Mouse (Mus musculus) forebrain, embryonic 16.5 days (tissue): ENCODE data around the gene Pik3ip1. TPM values are rescaled to one million over a fixed set of nuclear protein-coding genes. Genes with fewer than 3 reads are reported as not detected.

Source experiments
- ATAC-seq: fragments of 200-750 bp; cut with Nextera tagmentation; 2 replicates; pipeline ENCODE4 v1.8.0; 2017; ENCODE audit warnings: mild to moderate bottlenecking, moderate library complexity
- H3K27ac ChIP-seq: fragments of 300-500 bp; sonication (generic); 2 replicates; pipeline ENCODE4 v1.5.1; 2014; ENCODE audit warnings: low read length, control low read depth
- H3K27me3 ChIP-seq: fragments of 300-500 bp; sonication (generic); replicated peaks from 2 replicates; pipeline ENCODE4 v1.6.1; 2014; ENCODE audit warnings: low read length; ENCODE audit not compliant: control insufficient read depth, insufficient read depth
- H3K36me3 ChIP-seq: fragments of 300-500 bp; sonication (generic); 2 replicates; pipeline ENCODE4 v1.6.1; 2014; ENCODE audit not compliant: control insufficient read depth, insufficient read depth
- H3K4me1 ChIP-seq: fragments of 300-500 bp; sonication (generic); replicated peaks from 2 replicates; pipeline ENCODE4 v1.6.1; 2014; ENCODE audit warnings: low read length; ENCODE audit not compliant: control insufficient read depth, insufficient read depth
- H3K4me2 ChIP-seq: fragments of 300-500 bp; sonication (generic); 2 replicates; pipeline ENCODE4 v1.6.1; 2014; ENCODE audit warnings: mild to moderate bottlenecking, low read length, control low read depth
- H3K4me3 ChIP-seq: fragments of 300-500 bp; sonication (generic); replicated peaks from 2 replicates; pipeline ENCODE4 v1.5.1; 2014; ENCODE audit warnings: mild to moderate bottlenecking, low read length, control low read depth
- H3K9ac ChIP-seq: fragments of 300-500 bp; sonication (generic); replicated peaks from 2 replicates; pipeline ENCODE4 v1.6.1; 2014; ENCODE audit warnings: low read depth, low read length, control low read depth
- H3K9me3 ChIP-seq: fragments of 300-500 bp; sonication (generic); 2 replicates; pipeline ENCODE4 v1.6.1; 2016; ENCODE audit warnings: low read length; ENCODE audit not compliant: control insufficient read depth
- WGBS: fragments of 180-500 bp; shearing (Covaris S2); extraction: QIAGEN DNeasy Blood & Tissue Kit; methylation state at CpG from one replicate; pipeline ENCODE4 v1.1.7; 2014; 5-methylcytosine and 5-hydroxymethylcytosine counted together
- polyA plus RNA-seq: library from polyadenylated mRNA; unstranded; fragments of >200 nt; fragmentation: Nextera tagmentation; extraction: Ambion mirVana; gene quantifications from 2 replicates; pipeline ENCODE4 v1.2.1, GENCODE M21; 2015

The Pik3ip1 gene
- polyA plus RNA-seq, 1 experiment from 2014 or later = 36.1 TPM

DNA sequence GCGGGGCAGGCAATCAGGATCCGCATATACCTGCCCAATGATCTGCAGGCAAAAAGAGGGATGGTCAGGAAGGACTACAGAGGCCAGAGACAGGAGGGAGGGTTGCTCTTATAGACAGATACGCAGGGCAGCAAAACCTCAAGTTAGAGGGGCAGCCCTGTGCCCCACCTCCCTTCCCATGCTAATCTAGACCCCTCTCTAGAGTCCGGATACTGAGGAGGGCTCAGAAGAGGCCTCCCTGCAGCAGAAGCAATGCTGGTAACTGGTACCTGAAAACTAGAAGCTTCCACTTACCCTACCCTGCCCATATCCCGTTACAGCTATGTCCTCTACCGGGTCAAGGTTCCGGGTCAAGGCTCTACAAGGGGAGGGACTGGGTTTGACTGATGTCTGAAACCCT is 16.1 kb downstream of the Pik3ip1 start:
- no peak for ATAC-seq
- H3K36me3 ChIP-seq = peaks cover 17% of the 10 kb centered on the region; the same call in 1 of the 2 replicates
- WGBS = 94% methylated on average over 7 of the region's 7 CpGs

DNA sequence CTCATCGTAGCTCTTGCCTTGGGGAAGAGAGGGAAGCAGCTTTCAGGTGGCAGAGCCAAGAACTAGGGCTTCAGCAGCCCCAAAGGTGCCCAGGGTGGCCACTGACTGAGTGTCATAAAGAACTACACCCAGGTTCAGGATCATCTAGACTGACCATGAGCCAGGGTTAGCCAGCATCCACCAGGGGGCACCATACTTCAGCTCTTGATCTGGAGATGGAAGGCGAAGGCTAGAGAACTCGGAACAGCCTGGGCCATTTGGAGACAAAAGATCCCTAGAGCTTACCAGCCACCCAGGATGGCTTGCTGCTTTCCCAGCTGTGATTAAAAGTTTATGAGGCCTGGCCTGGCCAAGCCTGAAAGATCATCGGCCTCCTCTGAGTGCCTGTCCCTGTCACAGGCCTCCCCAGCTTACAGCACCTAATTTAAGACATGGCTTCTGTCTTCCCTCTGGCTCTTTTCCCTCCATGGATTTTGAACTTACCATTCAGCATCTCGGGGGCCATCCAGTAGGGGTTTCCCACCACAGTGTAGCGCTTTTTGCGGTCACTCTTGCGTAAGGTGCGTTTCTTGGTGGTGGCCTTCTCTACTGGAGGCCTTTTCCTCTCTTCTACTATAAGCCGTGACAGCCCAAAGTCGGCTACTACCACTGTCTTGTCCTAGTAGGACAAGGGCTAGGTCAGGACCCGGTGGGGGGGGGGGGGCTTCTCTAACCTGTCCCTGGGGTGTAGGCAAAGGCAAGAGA is 17.1 kb downstream of the Pik3ip1 start:
- H3K27me3 ChIP-seq = no peaks in the 10 kb centered on the region
- H3K4me3 ChIP-seq = no peak overlapping the region
- no peak overlapping the region for H3K9ac ChIP-seq
- ATAC-seq = peak; percentile 73
- no peak overlapping the region for H3K4me2 ChIP-seq
- H3K27ac ChIP-seq = no peak overlapping the region; the same call in 1 of the 2 replicates
- 60% methylated on average over 12 of the region's 12 CpGs for WGBS
- H3K9me3 ChIP-seq = no peaks in the 10 kb centered on the region
- peaks cover 15% of the 10 kb centered on the region; the same call in 1 of the 2 replicates for H3K36me3 ChIP-seq
- H3K4me1 ChIP-seq = no peaks in the 10 kb centered on the region; the same call in 1 of the 2 replicates

More for the DNA sequence above, 16.1 kb downstream of the Pik3ip1 start:
- H3K4me3 ChIP-seq = no peak overlapping the region
- H3K4me1 ChIP-seq = no peaks in the 10 kb centered on the region; the same call in 1 of the 2 replicates
- no peaks in the 10 kb centered on the region for H3K9me3 ChIP-seq
- no peak overlapping the region for H3K4me2 ChIP-seq
- no peak overlapping the region for H3K9ac ChIP-seq
- no peaks in the 10 kb centered on the region for H3K27me3 ChIP-seq
- no peak overlapping the region for H3K27ac ChIP-seq

DNA sequence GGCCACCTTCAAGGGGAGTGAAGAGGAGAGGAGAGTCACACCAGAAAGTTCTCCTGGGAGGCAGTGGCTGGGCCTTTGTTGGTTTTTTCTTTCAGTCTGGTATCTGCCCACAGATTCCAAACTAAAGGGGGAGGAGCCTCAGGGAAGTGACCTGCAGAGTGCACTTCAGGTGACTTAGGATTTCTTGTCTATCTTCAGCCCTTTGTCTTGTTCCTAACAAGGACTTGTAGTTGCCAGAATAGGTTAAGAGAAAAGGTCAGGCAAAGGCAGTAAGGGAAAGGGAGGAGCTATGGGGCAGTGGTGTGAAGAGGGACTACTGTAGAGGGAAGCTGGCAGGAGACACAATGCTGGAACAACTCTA is 17.6 kb downstream of the Pik3ip1 start:
- ATAC-seq = no peak
- no peaks in the 10 kb centered on the region for H3K9me3 ChIP-seq
- peaks cover 12% of the 10 kb centered on the region; the same call in 1 of the 2 replicates for H3K36me3 ChIP-seq
- no peak overlapping the region for H3K4me3 ChIP-seq
- H3K27ac ChIP-seq = no peak overlapping the region
- H3K27me3 ChIP-seq = no peaks in the 10 kb centered on the region
- no peak overlapping the region for H3K9ac ChIP-seq
- H3K4me1 ChIP-seq = no peaks in the 10 kb centered on the region; the same call in 1 of the 2 replicates
- no peak overlapping the region for H3K4me2 ChIP-seq

DNA sequence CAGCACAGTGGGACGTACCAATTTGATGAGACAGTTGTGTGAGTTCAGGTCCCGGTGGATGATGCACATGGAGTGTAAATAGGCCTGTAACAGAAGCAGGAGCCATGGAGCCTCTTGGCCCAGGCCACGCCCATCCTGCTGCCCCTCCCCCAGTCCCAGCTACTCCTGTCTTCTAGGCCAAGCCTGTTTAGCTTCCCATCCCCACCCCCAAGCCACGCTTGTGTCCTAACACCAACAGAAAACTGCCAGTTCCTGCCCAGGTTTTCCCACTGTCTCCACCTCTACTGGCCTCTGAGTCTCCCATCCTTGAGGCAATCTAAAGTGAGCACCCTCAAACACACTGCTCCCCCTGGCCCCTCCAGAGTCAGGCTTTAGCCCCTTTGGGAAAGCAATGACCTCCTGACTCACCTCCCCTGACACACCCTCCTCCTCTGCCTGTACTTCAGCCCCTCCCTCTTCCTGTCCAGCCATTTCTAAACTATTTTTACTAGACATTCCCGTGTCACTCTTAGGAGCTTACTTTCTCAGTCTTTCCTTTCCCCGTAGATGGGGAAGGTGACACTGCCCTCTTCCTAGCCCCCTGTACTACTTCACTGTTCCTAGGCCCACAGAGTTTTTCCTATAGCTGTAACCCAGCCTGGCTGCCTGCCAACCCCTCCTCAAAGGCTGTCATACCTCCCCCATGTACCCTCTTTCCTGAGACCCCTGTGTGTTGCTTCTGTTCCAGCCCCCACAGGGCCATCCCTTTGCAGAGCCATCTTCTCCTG is 18.6 kb downstream of the Pik3ip1 start:
- Histone ChIP-seq H3K4me2 (no peak overlapping the region), H3K27ac (no peak overlapping the region), H3K36me3 (peaks cover 13% of the 10 kb centered on the region; the same call in 1 of the 2 replicates), H3K4me1 (no peaks in the 10 kb centered on the region; the same call in 1 of the 2 replicates), H3K27me3 (no peaks in the 10 kb centered on the region), H3K4me3 (no peak overlapping the region), H3K9me3 (no peaks in the 10 kb centered on the region), H3K9ac (no peak overlapping the region)
- 57% methylated on average over 6 of the region's 6 CpGs for WGBS
- ATAC-seq = no peak

DNA sequence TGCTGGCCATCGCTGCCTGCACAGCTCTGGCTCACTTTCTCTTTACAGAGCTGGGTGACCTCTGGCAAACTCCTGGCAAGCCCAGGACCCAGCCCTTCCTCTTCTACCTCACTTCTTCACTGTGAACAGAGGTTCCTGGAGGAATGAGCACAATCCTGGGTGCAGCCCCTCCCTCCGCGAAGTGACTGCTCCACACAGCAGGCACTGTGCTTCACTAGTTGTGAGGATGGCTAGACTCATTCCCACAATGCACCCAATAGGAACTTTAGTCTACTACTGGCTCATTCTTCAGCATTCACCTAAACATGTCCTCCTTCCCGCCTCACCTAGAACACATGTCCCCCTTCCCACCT is 19.1 kb downstream of the Pik3ip1 start:
- H3K27me3 ChIP-seq = no peaks in the 10 kb centered on the region
- 90% methylated on average over 4 of the region's 4 CpGs for WGBS
- peaks cover 17% of the 10 kb centered on the region; the same call in 1 of the 2 replicates for H3K36me3 ChIP-seq
- no peak overlapping the region for H3K4me3 ChIP-seq
- no peak overlapping the region for H3K27ac ChIP-seq
- no peaks in the 10 kb centered on the region; the same call in 1 of the 2 replicates for H3K4me1 ChIP-seq
- ATAC-seq = no peak
- H3K9me3 ChIP-seq = no peaks in the 10 kb centered on the region
- H3K9ac ChIP-seq = no peak overlapping the region
- no peak overlapping the region for H3K4me2 ChIP-seq

DNA sequence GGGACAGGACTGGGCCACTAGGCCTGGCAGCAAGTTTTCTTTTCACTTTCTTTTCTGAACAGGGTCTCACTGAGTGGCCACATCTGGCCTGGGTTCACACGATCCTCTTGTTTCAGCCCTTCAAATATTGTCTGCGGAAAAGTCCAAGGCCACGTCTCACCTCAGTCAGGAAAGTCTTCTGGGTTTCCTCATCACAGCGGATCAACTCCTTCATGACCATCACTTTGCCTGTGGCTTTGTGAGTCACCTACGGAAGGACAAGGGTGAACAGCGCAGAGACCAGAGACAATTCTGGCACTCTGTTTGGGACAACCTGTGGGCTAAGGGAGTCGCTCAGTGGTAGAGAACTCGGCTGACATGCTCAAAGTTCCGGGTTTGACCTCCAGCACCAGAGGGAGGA is 21.9 kb downstream of the Pik3ip1 start:
- no peak for ATAC-seq
- Histone ChIP-seq H3K4me3 (no peak overlapping the region), H3K4me1 (no peaks in the 10 kb centered on the region; the same call in 1 of the 2 replicates), H3K9me3 (no peaks in the 10 kb centered on the region), H3K9ac (no peak overlapping the region), H3K36me3 (peaks cover 21% of the 10 kb centered on the region), H3K27me3 (no peaks in the 10 kb centered on the region), H3K4me2 (no peak overlapping the region), H3K27ac (no peak overlapping the region)
- 93% methylated on average over 9 of the region's 9 CpGs for WGBS

DNA sequence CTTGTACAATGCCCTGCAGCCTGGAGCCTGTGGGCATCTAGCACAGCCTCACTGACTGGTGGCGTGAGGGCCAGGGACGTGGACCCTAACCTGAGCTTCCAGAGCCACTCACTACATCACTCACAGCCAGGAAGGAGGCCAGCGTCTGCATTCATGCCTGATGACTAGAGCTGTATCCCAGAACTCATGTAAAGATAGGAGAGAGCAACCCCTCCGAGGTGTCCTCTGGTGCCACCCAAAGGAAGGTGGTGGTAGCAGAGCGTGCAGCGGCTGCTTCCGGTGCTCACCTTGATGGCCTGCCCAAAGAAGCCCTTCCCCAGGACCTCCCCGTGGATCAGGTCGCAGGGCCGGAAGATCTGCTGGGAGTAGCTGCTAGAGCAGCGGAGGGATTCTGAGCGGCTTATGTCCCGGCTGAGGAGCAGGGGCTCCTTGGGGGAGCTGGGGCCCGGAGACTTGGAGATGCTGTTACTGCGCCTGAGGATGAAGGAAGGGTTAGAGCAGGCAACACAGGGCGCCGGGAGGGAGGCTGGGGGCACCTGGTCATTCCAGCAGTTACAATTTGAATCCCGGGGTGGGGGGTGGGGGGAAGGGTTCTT is 22.9 kb downstream of the Pik3ip1 start:
- H3K36me3 ChIP-seq = peaks cover 25% of the 10 kb centered on the region
- no peak overlapping the region for H3K9ac ChIP-seq
- H3K9me3 ChIP-seq = no peaks in the 10 kb centered on the region
- H3K4me2 ChIP-seq = no peak overlapping the region
- no peak overlapping the region for H3K4me3 ChIP-seq
- H3K4me1 ChIP-seq = no peaks in the 10 kb centered on the region
- 44% methylated on average over 18 of the region's 18 CpGs for WGBS
- H3K27me3 ChIP-seq = no peaks in the 10 kb centered on the region
- ATAC-seq = no peak
- no peak overlapping the region for H3K27ac ChIP-seq

DNA sequence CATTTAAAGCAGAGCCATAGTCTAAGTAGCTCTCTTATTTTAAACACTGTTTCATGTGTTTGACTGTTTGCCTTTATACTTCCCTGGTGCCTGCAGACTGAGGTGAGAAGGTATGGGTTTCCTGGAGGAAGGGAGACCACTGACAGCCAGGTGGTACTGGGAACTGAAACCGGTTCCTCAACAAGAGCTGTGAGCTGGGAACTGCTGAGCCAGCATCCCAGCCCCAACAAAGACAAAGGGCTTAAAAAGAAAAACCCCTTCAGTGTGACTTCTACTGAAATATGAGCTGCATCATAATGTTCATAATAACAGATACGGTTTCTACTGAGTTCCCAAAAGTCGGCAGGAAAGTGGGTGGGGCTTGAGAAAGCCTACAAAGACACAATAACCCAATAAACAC is 32.7 kb downstream of the Pik3ip1 start:
- Histone ChIP-seq H3K36me3 (peaks cover 4% of the 10 kb centered on the region), H3K9ac (no peak overlapping the region), H3K27ac (no peak overlapping the region), H3K4me2 (no peak overlapping the region), H3K27me3 (no peaks in the 10 kb centered on the region), H3K9me3 (no peaks in the 10 kb centered on the region), H3K4me1 (no peaks in the 10 kb centered on the region), H3K4me3 (no peak overlapping the region)
- no peak for ATAC-seq
- 78% methylated on average over 3 of the region's 3 CpGs for whole genome bisulfite sequencing

DNA sequence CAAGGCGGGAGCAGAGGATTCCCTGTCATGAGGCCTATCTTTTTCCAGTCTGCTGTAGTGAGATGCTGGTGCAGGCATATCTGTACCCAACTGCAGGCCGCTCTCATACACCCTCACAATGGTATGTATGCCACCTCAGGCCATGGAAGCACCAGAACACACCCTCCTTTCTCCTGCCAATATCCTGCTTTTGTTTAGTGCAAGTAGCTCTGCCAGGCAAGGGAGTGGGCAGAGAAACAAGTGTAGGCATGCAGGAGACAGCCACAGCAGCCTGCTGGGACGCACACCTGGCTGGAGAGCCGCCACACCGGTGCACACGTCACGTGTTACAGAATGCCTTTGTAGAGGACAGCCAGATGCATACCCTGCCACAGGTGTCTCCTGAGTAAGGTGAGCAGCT is 36.2 kb downstream of the Pik3ip1 start:
- no peak for ATAC-seq
- Histone ChIP-seq H3K4me2 (no peak overlapping the region), H3K27me3 (no peaks in the 10 kb centered on the region), H3K27ac (no peak overlapping the region), H3K9me3 (no peaks in the 10 kb centered on the region), H3K9ac (no peak overlapping the region), H3K4me3 (no peak overlapping the region), H3K4me1 (peaks cover 24% of the 10 kb centered on the region), H3K36me3 (no peaks in the 10 kb centered on the region)
- WGBS = 88% methylated on average over 7 of the region's 7 CpGs
